Mouse (Mus musculus): Measurements from ENCODE around the gene Arf4. TPM values are rescaled to one million over a fixed set of nuclear protein-coding genes. Genes with fewer than 3 reads are reported as not detected.

Arf4 gene
- polyA plus RNA-seq, 1 experiment from 2014 or later = 672 TPM

DNA sequence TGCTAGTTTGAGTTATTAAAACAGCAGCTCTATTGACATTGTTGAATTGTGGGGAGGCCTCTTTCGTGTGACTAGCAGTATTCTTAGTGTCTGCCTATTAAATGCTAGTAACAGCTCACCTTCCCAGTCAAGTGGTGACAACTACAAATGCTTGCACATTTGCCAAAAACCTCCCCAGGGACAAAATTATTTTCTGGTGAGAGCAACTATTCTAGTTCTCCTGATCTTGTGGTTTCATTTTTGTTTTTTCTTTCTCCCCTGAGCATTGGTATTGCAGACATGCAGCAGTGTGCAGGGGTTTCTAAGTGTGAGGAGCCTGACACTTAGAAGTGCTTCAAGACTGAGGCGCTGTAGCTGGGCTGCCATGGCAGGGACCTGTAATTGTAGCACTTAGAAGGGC, 9.9 kb downstream of the Arf4 start:
- Histone ChIP-seq H3K4me2 (replicated peaks; ENCODE audit: low read depth, low read length) (no peak overlapping the region), H3K36me3 (ENCODE audit: control insufficient read depth, insufficient read depth, low read length) (0 out of 2 replicates have a peak, but pooled peaks cover 2% of the 10 kb centered on the region)
- WGBS = 94% methylated on average over 2 of the region's 2 CpGs

DNA sequence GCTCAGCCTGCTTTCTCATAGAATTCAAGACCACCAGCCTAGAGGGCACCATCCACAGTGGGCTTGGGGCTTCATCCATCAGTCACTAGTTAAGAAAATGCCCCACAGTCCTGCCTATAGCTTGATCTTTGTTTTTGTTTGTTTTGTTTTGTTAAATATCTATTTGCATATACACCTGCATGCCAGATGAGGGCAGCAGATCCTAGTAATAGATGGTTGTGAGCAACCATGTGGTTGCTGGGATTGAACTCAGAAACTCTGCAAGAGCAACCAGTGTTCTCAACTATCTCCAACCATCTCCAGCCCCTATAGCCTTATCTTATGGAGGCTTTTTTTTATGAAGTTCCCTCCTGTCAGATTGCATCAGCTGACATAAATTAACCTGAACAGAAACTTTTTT, 14.0 kb downstream of the Arf4 start:
- no peak overlapping the region for H3K27ac ChIP-seq (ENCODE audit: low read depth, low read length)
- H3K36me3 ChIP-seq (ENCODE audit: control insufficient read depth, insufficient read depth, low read length) = peaks cover 7% of the 10 kb centered on the region; the same call in 1 of the 2 replicates
- ATAC-seq (ENCODE audit: low FRiP score) = no peak
- no peak overlapping the region for H3K4me3 ChIP-seq (ENCODE audit: low read depth, low read length)
- DNase-seq (ENCODE audit: low spot score) = peak; percentile 17
- no peaks in the 10 kb centered on the region for H3K27me3 ChIP-seq (ENCODE audit: control insufficient read depth, insufficient read depth, low read length)
- H3K4me1 ChIP-seq (replicated peaks; ENCODE audit: control insufficient read depth, insufficient read depth, low read length) = no peaks in the 10 kb centered on the region
- no peak overlapping the region for H3K4me2 ChIP-seq (replicated peaks; ENCODE audit: low read depth, low read length)
- no peaks in the 10 kb centered on the region for H3K9me3 ChIP-seq (ENCODE audit: control insufficient read depth, low read length)
- H3K9ac ChIP-seq (ENCODE audit: low read depth, low read length) = no peak overlapping the region

More for the DNA sequence above, 9.9 kb downstream of the Arf4 start:
- no peak for ATAC-seq (ENCODE audit: low FRiP score)
- Histone ChIP-seq H3K9ac (ENCODE audit: low read depth, low read length) (no peak overlapping the region), H3K9me3 (ENCODE audit: control insufficient read depth, low read length) (no peaks in the 10 kb centered on the region), H3K27me3 (ENCODE audit: control insufficient read depth, insufficient read depth, low read length) (no peaks in the 10 kb centered on the region), H3K4me3 (ENCODE audit: low read depth, low read length) (no peak overlapping the region), H3K27ac (ENCODE audit: low read depth, low read length) (no peak overlapping the region), H3K4me1 (replicated peaks; ENCODE audit: control insufficient read depth, insufficient read depth, low read length) (no peaks in the 10 kb centered on the region)
- no peak for DNase-seq (ENCODE audit: low spot score)

DNA sequence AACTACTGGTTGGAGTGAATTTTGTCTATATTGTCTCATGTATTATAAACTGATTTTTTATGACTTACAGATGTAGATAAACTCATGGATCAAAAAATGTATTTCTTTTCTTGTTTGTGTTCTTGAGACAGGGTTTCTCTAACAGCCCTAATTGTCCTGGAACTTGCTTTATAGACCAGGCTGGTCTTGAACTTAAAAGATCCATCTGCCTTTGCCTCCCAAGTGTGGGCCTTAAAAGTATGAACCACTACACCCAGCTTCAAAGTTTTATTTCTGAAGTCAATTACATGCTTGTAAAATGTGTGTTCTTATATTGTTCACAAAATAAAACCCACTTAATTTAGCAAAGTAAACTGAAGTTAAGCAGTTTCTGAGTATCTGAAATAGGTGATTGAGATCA, 20.3 kb downstream of the Arf4 start:
- no peak overlapping the region for H3K4me2 ChIP-seq (replicated peaks; ENCODE audit: low read depth, low read length)
- no peaks in the 10 kb centered on the region for H3K4me1 ChIP-seq (replicated peaks; ENCODE audit: control insufficient read depth, insufficient read depth, low read length)
- no peak overlapping the region for H3K27ac ChIP-seq (ENCODE audit: low read depth, low read length)
- no peaks in the 10 kb centered on the region for H3K27me3 ChIP-seq (ENCODE audit: control insufficient read depth, insufficient read depth, low read length)
- no peak for DNase-seq (ENCODE audit: low spot score)
- no peak overlapping the region for H3K9ac ChIP-seq (ENCODE audit: low read depth, low read length)
- H3K36me3 ChIP-seq (ENCODE audit: control insufficient read depth, insufficient read depth, low read length) = peaks cover 5% of the 10 kb centered on the region; the same call in 1 of the 2 replicates
- no peak overlapping the region for H3K4me3 ChIP-seq (ENCODE audit: low read depth, low read length)
- H3K9me3 ChIP-seq (ENCODE audit: control insufficient read depth, low read length) = no peaks in the 10 kb centered on the region
- ATAC-seq (ENCODE audit: low FRiP score) = no peak

- Histone ChIP-seq H3K4me2 (replicated peaks; ENCODE audit: low read depth, low read length) (no peak overlapping the region), H3K36me3 (ENCODE audit: control insufficient read depth, insufficient read depth, low read length) (no peaks in the 10 kb centered on the region), H3K4me3 (ENCODE audit: low read depth, low read length) (no peak overlapping the region), H3K4me1 (replicated peaks; ENCODE audit: control insufficient read depth, insufficient read depth, low read length) (no peaks in the 10 kb centered on the region), H3K9ac (ENCODE audit: low read depth, low read length) (no peak overlapping the region), H3K9me3 (ENCODE audit: control insufficient read depth, low read length) (no peaks in the 10 kb centered on the region), H3K27ac (ENCODE audit: low read depth, low read length) (no peak overlapping the region), H3K27me3 (ENCODE audit: control insufficient read depth, insufficient read depth, low read length) (no peaks in the 10 kb centered on the region)
- no peak for DNase-seq (ENCODE audit: low spot score)
- ATAC-seq (ENCODE audit: low FRiP score) = no peak
- WGBS = 94% methylated on average over 1 of the region's 1 CpGs
These were observed 22.4 kb downstream of the Arf4 start for GRCm38 (mm10) chr14:26660233-26660632.

DNA sequence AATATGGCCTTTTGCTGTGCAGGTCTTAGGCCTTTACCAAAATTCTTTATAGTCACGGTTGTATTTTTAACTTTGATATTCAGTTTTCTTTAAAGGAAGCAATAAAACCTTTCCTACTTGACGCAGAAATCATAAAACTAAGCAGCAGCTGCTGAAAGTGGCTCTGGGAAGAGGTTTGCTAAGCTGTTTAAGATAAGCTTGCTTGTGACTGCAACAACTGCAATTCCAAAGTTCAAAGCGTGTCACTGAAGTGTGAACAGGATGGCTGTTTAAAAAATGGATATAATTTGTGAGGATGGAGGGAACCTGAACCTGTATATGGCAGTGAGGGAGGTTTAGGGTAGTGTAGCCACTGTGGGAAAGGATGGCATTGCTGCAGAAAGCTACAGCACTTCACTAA, 24.1 kb downstream of the Arf4 start:
- Histone ChIP-seq H3K9ac (ENCODE audit: low read depth, low read length) (no peak overlapping the region), H3K4me1 (replicated peaks; ENCODE audit: control insufficient read depth, insufficient read depth, low read length) (no peaks in the 10 kb centered on the region), H3K4me3 (ENCODE audit: low read depth, low read length) (no peak overlapping the region), H3K4me2 (replicated peaks; ENCODE audit: low read depth, low read length) (no peak overlapping the region), H3K36me3 (ENCODE audit: control insufficient read depth, insufficient read depth, low read length) (no peaks in the 10 kb centered on the region), H3K27me3 (ENCODE audit: control insufficient read depth, insufficient read depth, low read length) (no peaks in the 10 kb centered on the region), H3K9me3 (ENCODE audit: control insufficient read depth, low read length) (no peaks in the 10 kb centered on the region), H3K27ac (ENCODE audit: low read depth, low read length) (no peak overlapping the region)
- WGBS = 96% methylated on average over 3 of the region's 3 CpGs
- no peak for DNase-seq (ENCODE audit: low spot score)
- no peak for ATAC-seq (ENCODE audit: low FRiP score)

- no peaks in the 10 kb centered on the region for H3K9me3 ChIP-seq (ENCODE audit: control insufficient read depth, low read length)
- no peaks in the 10 kb centered on the region for H3K4me1 ChIP-seq (replicated peaks; ENCODE audit: control insufficient read depth, insufficient read depth, low read length)
- WGBS = 93% methylated on average over 2 of the region's 2 CpGs
- no peak overlapping the region for H3K4me3 ChIP-seq (ENCODE audit: low read depth, low read length)
- H3K36me3 ChIP-seq (ENCODE audit: control insufficient read depth, insufficient read depth, low read length) = no peaks in the 10 kb centered on the region
- no peak for ATAC-seq (ENCODE audit: low FRiP score)
- no peak overlapping the region for H3K9ac ChIP-seq (ENCODE audit: low read depth, low read length)
- no peak overlapping the region for H3K4me2 ChIP-seq (replicated peaks; ENCODE audit: low read depth, low read length)
- no peak for DNase-seq (ENCODE audit: low spot score)
- no peaks in the 10 kb centered on the region for H3K27me3 ChIP-seq (ENCODE audit: control insufficient read depth, insufficient read depth, low read length)
- H3K27ac ChIP-seq (ENCODE audit: low read depth, low read length) = no peak overlapping the region
These were observed 24.6 kb downstream of the Arf4 start for GRCm38 (mm10) chr14:26662488-26662887.

GRCm38 (mm10) chr14:26663851-26664250, 26.0 kb downstream of the Arf4 start:
- no peak for ATAC-seq (ENCODE audit: low FRiP score)
- 92% methylated on average over 2 of the region's 2 CpGs for WGBS

DNA sequence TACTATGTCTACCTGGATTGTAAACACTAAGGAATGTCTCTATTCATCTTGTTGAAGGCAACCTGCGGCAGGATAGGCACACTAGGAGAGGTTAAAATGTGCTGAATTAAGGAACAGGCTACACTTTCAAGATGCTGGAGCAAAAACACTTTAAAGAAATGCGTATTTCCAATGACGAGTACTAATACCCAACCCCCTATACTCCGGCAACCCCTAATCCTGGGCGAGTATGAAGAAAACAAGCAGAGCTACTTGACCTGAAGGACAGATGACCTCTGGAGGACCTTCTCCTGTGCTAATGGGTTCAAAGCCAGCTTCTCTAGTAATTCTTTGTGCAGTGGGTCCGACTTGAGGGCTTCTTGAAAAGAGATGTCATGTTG, 30.1 kb downstream of the Arf4 start:
- peak overlapping the region; percentile 89 for H3K4me3 ChIP-seq (ENCODE audit: low read depth, low read length)

More at GRCm38 (mm10) chr14:26663851-26664250, 26.0 kb downstream of the Arf4 start:
- DNase-seq (ENCODE audit: low spot score) = no peak
- Histone ChIP-seq H3K27me3 (ENCODE audit: control insufficient read depth, insufficient read depth, low read length) (no peaks in the 10 kb centered on the region), H3K36me3 (ENCODE audit: control insufficient read depth, insufficient read depth, low read length) (no peaks in the 10 kb centered on the region), H3K9me3 (ENCODE audit: control insufficient read depth, low read length) (no peaks in the 10 kb centered on the region), H3K4me3 (ENCODE audit: low read depth, low read length) (no peak overlapping the region), H3K27ac (ENCODE audit: low read depth, low read length) (no peak overlapping the region), H3K4me2 (replicated peaks; ENCODE audit: low read depth, low read length) (no peak overlapping the region), H3K9ac (ENCODE audit: low read depth, low read length) (no peak overlapping the region), H3K4me1 (replicated peaks; ENCODE audit: control insufficient read depth, insufficient read depth, low read length) (no peaks in the 10 kb centered on the region)

GRCm38 (mm10) chr14:26668371-26669291, 30.8 kb downstream of the Arf4 start:
- Histone ChIP-seq H3K27me3 (ENCODE audit: control insufficient read depth, insufficient read depth, low read length) (no peaks in the 10 kb centered on the region), H3K4me1 (replicated peaks; ENCODE audit: control insufficient read depth, insufficient read depth, low read length) (no peaks in the 10 kb centered on the region), H3K9ac (ENCODE audit: low read depth, low read length) (peak overlapping the region; percentile 76), H3K4me3 (ENCODE audit: low read depth, low read length) (peak overlapping the region; percentile 89), H3K27ac (ENCODE audit: low read depth, low read length) (peak overlapping the region; percentile 74), H3K36me3 (ENCODE audit: control insufficient read depth, insufficient read depth, low read length) (no peaks in the 10 kb centered on the region), H3K9me3 (ENCODE audit: control insufficient read depth, low read length) (no peaks in the 10 kb centered on the region), H3K4me2 (replicated peaks; ENCODE audit: low read depth, low read length) (peak overlapping the region; percentile 95)
- peak; percentile 39 for DNase-seq (ENCODE audit: low spot score)
- ATAC-seq (ENCODE audit: low FRiP score) = peak; percentile 63; the same call in 1 of the 2 replicates
- 1% methylated on average over 73 of the region's 73 CpGs for WGBS

More for the DNA sequence above, 30.1 kb downstream of the Arf4 start:
- Histone ChIP-seq H3K9ac (ENCODE audit: low read depth, low read length) (peak overlapping the region; percentile 76), H3K9me3 (ENCODE audit: control insufficient read depth, low read length) (no peaks in the 10 kb centered on the region), H3K4me1 (replicated peaks; ENCODE audit: control insufficient read depth, insufficient read depth, low read length) (no peaks in the 10 kb centered on the region), H3K27ac (ENCODE audit: low read depth, low read length) (no peak overlapping the region), H3K36me3 (ENCODE audit: control insufficient read depth, insufficient read depth, low read length) (no peaks in the 10 kb centered on the region), H3K4me2 (replicated peaks; ENCODE audit: low read depth, low read length) (peak overlapping the region; percentile 95), H3K27me3 (ENCODE audit: control insufficient read depth, insufficient read depth, low read length) (no peaks in the 10 kb centered on the region)
- peak; percentile 19 for DNase-seq (ENCODE audit: low spot score)
- 27% methylated on average over 6 of the region's 6 CpGs for WGBS
- ATAC-seq (ENCODE audit: low FRiP score) = no peak

All from hindbrain, embryonic 11.5 days (tissue).